Mouse (Mus musculus): ENCODE results near the gene Mid1. TPM values are rescaled to one million over a fixed set of nuclear protein-coding genes. Genes with fewer than 3 reads are reported as not detected.
"Not testable (repeated sequence)": the region's sequence is repeated elsewhere in the genome, so short reads cannot be mapped to it uniquely, and the experiment has no call there.

Gene Mid1
- total and polyA plus RNA-seq, 3 experiments: 2.6 to 5.5 (median 3.7) TPM

GRCm38 (mm10) chrX:169933228-169933627 lies 248.2 kb downstream of the Mid1 start:
- TF ChIP-seq CTCF (IDR thresholded peaks at IDR 0.05) (no peak), EP300 (IDR thresholded peaks at IDR 0.05; ENCODE audit: insufficient read depth, low read depth, low read length) (no peak), POLR2A (IDR thresholded peaks at IDR 0.05; ENCODE audit: insufficient read depth, low read depth, low read length) (no peak)
- WGBS: 65% methylated on average over 3 of the region's 3 CpGs

DNA sequence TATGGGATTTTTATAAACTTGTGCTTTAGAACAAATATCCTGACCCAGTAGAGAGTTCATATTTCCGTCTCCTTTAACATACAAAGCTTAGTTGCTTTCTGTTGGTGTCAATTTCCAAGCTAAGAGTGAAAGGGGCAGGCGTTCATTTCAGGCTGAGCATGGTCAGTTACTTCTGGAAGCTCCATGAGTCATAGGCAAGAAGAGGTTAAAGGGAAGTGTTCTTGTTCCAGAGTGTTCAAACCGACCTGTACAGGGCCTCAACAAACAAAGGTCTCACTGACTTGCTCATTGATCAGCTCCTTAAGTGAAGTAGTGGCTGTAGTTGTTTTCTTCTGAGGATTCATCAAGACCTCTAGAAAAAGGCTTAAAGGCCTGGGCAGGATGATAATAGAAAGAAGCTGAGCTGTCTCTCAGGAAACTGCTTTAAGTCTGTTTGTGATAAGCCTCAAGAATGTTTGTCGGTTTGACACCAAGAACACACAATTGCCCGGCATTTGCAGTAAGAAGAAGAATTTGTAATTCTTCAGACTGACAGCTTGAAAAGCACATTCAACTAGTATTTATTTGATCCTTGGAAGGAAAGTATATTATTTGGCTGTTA lies 252.2 kb downstream of the Mid1 start:
- H3K27ac ChIP-seq: no peak overlapping the region
- H3K27me3 ChIP-seq (ENCODE audit: control insufficient read depth, insufficient read depth, low read length): no peaks in the 10 kb centered on the region
- H3K9ac ChIP-seq (ENCODE audit: low read depth, low read length): no peak overlapping the region
- no peak for TF ChIP-seq EP300 (IDR thresholded peaks at IDR 0.05; ENCODE audit: insufficient read depth, low read depth, low read length)
- TF ChIP-seq CTCF (IDR thresholded peaks at IDR 0.05): no peak
- TF ChIP-seq POLR2A (IDR thresholded peaks at IDR 0.05; ENCODE audit: insufficient read depth, low read depth, low read length): no peak
- no peak overlapping the region for H3K4me3 ChIP-seq
- H3K36me3 ChIP-seq (ENCODE audit: control insufficient read depth, insufficient read depth, low read length): no peaks in the 10 kb centered on the region
- no peak for DNase-seq
- intact Hi-C loops (cut with DNase I): no loop called here
- H3K4me1 ChIP-seq (ENCODE audit: control insufficient read depth, insufficient read depth, low read length): no peaks in the 10 kb centered on the region
- no peaks in the 10 kb centered on the region for H3K79me2 ChIP-seq (replicated peaks; ENCODE audit: control insufficient read depth, insufficient read depth, low read length)
- 45% methylated on average over 5 of the region's 5 CpGs for WGBS

More at GRCm38 (mm10) chrX:169933228-169933627, 248.2 kb downstream of the Mid1 start:
- no peaks in the 10 kb centered on the region for H3K27me3 ChIP-seq (ENCODE audit: control insufficient read depth, insufficient read depth, low read length)
- no peaks in the 10 kb centered on the region for H3K79me2 ChIP-seq (replicated peaks; ENCODE audit: control insufficient read depth, insufficient read depth, low read length)
- no peak for DNase-seq
- no peak overlapping the region for H3K4me3 ChIP-seq
- intact Hi-C loops (cut with DNase I): no loop called here
- no peak overlapping the region for H3K9ac ChIP-seq (ENCODE audit: low read depth, low read length)
- H3K27ac ChIP-seq: no peak overlapping the region
- H3K36me3 ChIP-seq (ENCODE audit: control insufficient read depth, insufficient read depth, low read length): no peaks in the 10 kb centered on the region
- H3K4me1 ChIP-seq (ENCODE audit: control insufficient read depth, insufficient read depth, low read length): no peaks in the 10 kb centered on the region

GRCm38 (mm10) chrX:169940531-169940930 lies 255.5 kb downstream of the Mid1 start:
- Histone ChIP-seq H3K4me3 (no peak overlapping the region), H3K4me1 (ENCODE audit: control insufficient read depth, insufficient read depth, low read length) (no peaks in the 10 kb centered on the region), H3K9ac (ENCODE audit: low read depth, low read length) (no peak overlapping the region), H3K79me2 (replicated peaks; ENCODE audit: control insufficient read depth, insufficient read depth, low read length) (no peaks in the 10 kb centered on the region), H3K36me3 (ENCODE audit: control insufficient read depth, insufficient read depth, low read length) (no peaks in the 10 kb centered on the region), H3K27me3 (ENCODE audit: control insufficient read depth, insufficient read depth, low read length) (no peaks in the 10 kb centered on the region), H3K27ac (no peak overlapping the region)
- intact Hi-C loops (cut with DNase I): no loop called here
- DNase-seq: no peak
- TF ChIP-seq CTCF (IDR thresholded peaks at IDR 0.05) (no peak), EP300 (IDR thresholded peaks at IDR 0.05; ENCODE audit: insufficient read depth, low read depth, low read length) (no peak), POLR2A (IDR thresholded peaks at IDR 0.05; ENCODE audit: insufficient read depth, low read depth, low read length) (no peak)
- WGBS: 87% methylated on average over 4 of the region's 4 CpGs

DNA sequence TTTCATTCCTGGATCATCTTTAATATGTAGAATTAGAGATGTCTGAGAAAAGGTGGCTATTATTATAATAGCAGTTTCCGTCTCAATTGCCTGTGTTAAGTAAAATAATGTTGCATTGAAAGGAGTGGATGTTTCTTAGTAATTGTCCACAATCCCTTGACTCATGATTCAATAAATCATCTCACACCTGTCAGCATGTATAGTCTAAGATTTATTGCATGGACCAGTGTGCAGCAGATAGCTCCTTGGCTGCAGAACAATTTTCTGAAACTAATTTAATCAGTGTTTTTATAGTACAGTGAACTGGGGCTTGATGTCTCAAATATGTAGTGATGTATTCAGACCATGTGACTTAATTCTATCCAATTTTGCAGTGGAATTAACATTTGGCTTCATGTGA lies 265.6 kb downstream of the Mid1 start:
- DNase-seq: no peak
- H3K4me3 ChIP-seq: no peak overlapping the region
- WGBS: 84% methylated on average over 1 of the region's 1 CpGs
- no peaks in the 10 kb centered on the region for H3K36me3 ChIP-seq (ENCODE audit: control insufficient read depth, insufficient read depth, low read length)
- intact Hi-C loops (cut with DNase I): no loop called here
- H3K79me2 ChIP-seq (replicated peaks; ENCODE audit: control insufficient read depth, insufficient read depth, low read length): no peaks in the 10 kb centered on the region
- H3K4me1 ChIP-seq (ENCODE audit: control insufficient read depth, insufficient read depth, low read length): no peaks in the 10 kb centered on the region
- no peak overlapping the region for H3K9ac ChIP-seq (ENCODE audit: low read depth, low read length)
- no peaks in the 10 kb centered on the region for H3K27me3 ChIP-seq (ENCODE audit: control insufficient read depth, insufficient read depth, low read length)
- no peak overlapping the region for H3K27ac ChIP-seq
- no peak for TF ChIP-seq CTCF (IDR thresholded peaks at IDR 0.05)
- TF ChIP-seq EP300 (IDR thresholded peaks at IDR 0.05; ENCODE audit: insufficient read depth, low read depth, low read length): no peak
- TF ChIP-seq POLR2A (IDR thresholded peaks at IDR 0.05; ENCODE audit: insufficient read depth, low read depth, low read length): no peak

DNA sequence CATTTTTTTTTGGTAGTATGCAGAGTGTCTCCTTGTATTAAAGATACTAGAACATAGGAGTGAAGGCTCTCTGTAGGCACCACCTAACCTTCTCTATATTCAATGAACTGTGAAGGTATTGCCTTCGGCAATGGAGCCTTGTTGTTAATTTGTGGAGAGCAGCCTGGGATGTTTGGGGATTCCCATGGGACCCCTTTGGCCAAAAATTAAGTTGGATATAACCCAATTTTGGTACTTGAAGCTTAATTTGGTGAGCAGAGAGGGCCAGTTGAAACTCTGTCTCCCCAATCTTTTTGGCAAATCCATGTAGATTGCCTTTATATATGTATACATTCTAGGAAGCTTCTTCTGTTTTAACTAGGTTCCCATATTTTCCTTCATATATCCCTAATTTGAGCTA lies 284.3 kb downstream of the Mid1 start:
- intact Hi-C loops (cut with DNase I): no loop called here
- Histone ChIP-seq H3K9ac (ENCODE audit: low read depth, low read length) (no peak overlapping the region), H3K27me3 (ENCODE audit: control insufficient read depth, insufficient read depth, low read length) (no peaks in the 10 kb centered on the region), H3K27ac (no peak overlapping the region), H3K79me2 (replicated peaks; ENCODE audit: control insufficient read depth, insufficient read depth, low read length) (no peaks in the 10 kb centered on the region), H3K4me1 (ENCODE audit: control insufficient read depth, insufficient read depth, low read length) (no peaks in the 10 kb centered on the region), H3K36me3 (ENCODE audit: control insufficient read depth, insufficient read depth, low read length) (no peaks in the 10 kb centered on the region; the same call in 1 of the 2 replicates), H3K4me3 (no peak overlapping the region)
- no peak for TF ChIP-seq EP300 (IDR thresholded peaks at IDR 0.05; ENCODE audit: insufficient read depth, low read depth, low read length)
- TF ChIP-seq CTCF (IDR thresholded peaks at IDR 0.05): 0 out of 2 replicates have a peak, but pooled peaks have one; percentile 19
- 93% methylated on average over 1 of the region's 1 CpGs for WGBS
- DNase-seq: no peak

DNA sequence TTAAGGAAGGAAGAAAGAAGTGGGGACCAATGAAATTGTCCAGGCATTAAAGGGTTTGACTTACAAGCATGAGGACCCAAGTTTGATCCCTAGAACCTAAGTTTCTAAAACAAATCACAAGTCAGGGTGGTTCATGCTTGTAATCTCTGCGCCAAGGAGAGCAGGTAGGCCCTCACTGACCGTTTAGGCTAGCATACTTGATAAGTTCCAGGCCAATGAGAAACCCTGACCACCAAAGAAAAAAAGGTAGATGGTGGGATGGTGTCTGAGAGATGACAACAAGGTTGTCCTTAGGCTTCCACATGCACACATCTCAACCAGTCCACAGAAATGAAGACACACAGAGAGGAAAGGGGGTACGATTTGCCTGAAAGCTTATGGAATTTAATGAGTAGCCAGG lies 284.8 kb downstream of the Mid1 start:
- H3K27ac ChIP-seq; H3K4me1 ChIP-seq (ENCODE audit: control insufficient read depth, insufficient read depth, low read length); intact Hi-C loops (cut with DNase I); H3K27me3 ChIP-seq (ENCODE audit: control insufficient read depth, insufficient read depth, low read length); DNase-seq; H3K4me3 ChIP-seq; H3K36me3 ChIP-seq (ENCODE audit: control insufficient read depth, insufficient read depth, low read length); H3K9ac ChIP-seq (ENCODE audit: low read depth, low read length); H3K79me2 ChIP-seq (replicated peaks; ENCODE audit: control insufficient read depth, insufficient read depth, low read length): not testable (repeated sequence)
- 79% methylated on average over 3 of the region's 3 CpGs for WGBS

DNA sequence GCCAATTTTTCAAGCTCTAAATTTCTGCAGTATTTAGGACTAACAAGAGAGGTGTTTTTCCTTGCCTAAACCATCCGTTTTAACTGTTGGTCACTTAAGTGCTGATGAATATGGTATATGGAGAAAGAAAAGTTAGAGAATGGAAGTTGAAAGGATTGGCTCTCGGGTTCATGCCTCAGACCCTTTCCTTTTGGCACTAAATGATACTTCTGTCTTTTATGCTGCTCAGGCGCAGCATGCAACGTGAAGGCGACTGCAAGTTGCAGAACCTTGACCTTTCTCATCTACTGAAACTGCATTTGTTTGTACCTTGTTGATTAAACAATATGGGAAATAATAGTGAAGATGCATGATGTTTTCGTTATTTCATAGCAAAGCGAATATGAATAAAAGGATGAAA lies 285.5 kb downstream of the Mid1 start:
- H3K27me3 ChIP-seq (ENCODE audit: control insufficient read depth, insufficient read depth, low read length); intact Hi-C loops (cut with DNase I); H3K79me2 ChIP-seq (replicated peaks; ENCODE audit: control insufficient read depth, insufficient read depth, low read length); DNase-seq; H3K4me1 ChIP-seq (ENCODE audit: control insufficient read depth, insufficient read depth, low read length); H3K4me3 ChIP-seq; H3K27ac ChIP-seq; H3K36me3 ChIP-seq (ENCODE audit: control insufficient read depth, insufficient read depth, low read length); H3K9ac ChIP-seq (ENCODE audit: low read depth, low read length): not testable (repeated sequence)
- 85% methylated on average over 7 of the region's 7 CpGs for WGBS

DNA sequence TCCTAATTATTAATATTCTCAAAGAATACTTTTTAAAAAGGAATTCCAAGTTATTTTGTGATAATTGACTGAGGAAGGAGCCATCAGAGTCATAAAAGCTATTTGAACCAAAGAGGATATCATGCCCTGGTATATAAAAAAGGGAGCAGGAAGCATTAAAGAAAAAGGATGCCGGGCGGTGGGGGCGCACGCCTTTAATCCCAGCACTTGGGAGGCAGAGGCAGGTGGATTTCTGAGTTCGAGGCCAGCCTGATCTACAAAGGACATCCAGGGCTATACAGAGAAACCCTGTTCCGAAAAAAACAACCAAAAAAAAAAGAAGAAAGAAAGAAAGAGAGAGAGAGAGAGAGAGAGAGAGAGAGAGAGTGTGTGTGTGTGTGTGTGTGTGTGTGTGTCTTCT lies 286.6 kb downstream of the Mid1 start:
- H3K36me3 ChIP-seq (ENCODE audit: control insufficient read depth, insufficient read depth, low read length); H3K4me1 ChIP-seq (ENCODE audit: control insufficient read depth, insufficient read depth, low read length); intact Hi-C loops (cut with DNase I); H3K79me2 ChIP-seq (replicated peaks; ENCODE audit: control insufficient read depth, insufficient read depth, low read length); H3K27ac ChIP-seq; H3K9ac ChIP-seq (ENCODE audit: low read depth, low read length); H3K27me3 ChIP-seq (ENCODE audit: control insufficient read depth, insufficient read depth, low read length); H3K4me3 ChIP-seq: not testable (repeated sequence)
- peak in 1 of 2 experiments; percentile 17 for DNase-seq
- WGBS: 83% methylated on average over 6 of the region's 6 CpGs

DNA sequence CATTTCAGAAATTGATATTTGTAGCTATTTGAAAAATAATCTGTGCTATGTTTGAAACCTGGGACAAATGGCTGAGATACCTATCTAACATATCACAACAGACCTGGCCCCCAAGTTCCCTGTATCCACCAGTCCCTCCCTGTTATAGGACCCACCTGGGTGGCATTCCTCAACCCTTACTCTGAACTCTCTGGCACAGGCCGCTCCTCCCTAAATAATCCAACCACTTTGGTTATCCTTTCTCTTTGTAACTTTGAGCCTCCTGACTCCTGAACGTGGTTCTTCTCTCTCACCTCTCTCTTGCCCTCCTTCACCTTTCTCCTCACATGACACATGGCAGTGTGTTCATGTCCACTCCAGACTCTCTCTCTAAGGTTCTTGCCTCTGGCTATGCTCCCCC lies 287.1 kb downstream of the Mid1 start:
- H3K27me3 ChIP-seq (ENCODE audit: control insufficient read depth, insufficient read depth, low read length); H3K4me3 ChIP-seq; H3K9ac ChIP-seq (ENCODE audit: low read depth, low read length); H3K36me3 ChIP-seq (ENCODE audit: control insufficient read depth, insufficient read depth, low read length); intact Hi-C loops (cut with DNase I); H3K79me2 ChIP-seq (replicated peaks; ENCODE audit: control insufficient read depth, insufficient read depth, low read length); H3K4me1 ChIP-seq (ENCODE audit: control insufficient read depth, insufficient read depth, low read length): not testable (repeated sequence)
- peak in 1 of 2 experiments; percentile 17 for DNase-seq
- 64% methylated on average over 2 of the region's 2 CpGs for WGBS
- peak overlapping the region; percentile 10; the same call in 1 of the 2 replicates for H3K27ac ChIP-seq

Data from heart, adult 2 months (tissue).